Mouse (Mus musculus): Measurements from ENCODE around the gene Wdr92. TPM values are rescaled to one million over a fixed set of nuclear protein-coding genes. Genes with fewer than 3 reads are reported as not detected.

Gene Wdr92
- polyA plus RNA-seq (2014; fragmentation: Nextera tagmentation; extraction: Ambion mirVana): 35.7 and 37.6 TPM in 2 replicates

GRCm38 (mm10) chr11:17181807-17182206 is at the start of gene Wdr92:
Wdr92 (plus strand) TSS chr11:17182107.
- no peaks in the 10 kb centered on the region for H3K4me1 ChIP-seq (ENCODE audit: control insufficient read depth, insufficient read depth, low read length)
- H3K36me3 ChIP-seq (replicated peaks; ENCODE audit: control insufficient read depth, insufficient read depth, low read depth, low read length): no peaks in the 10 kb centered on the region
- no peak within 1 kb of the TSS for H3K9ac ChIP-seq (replicated peaks; ENCODE audit: low read length)
- H3K27me3 ChIP-seq (ENCODE audit: control insufficient read depth, insufficient read depth, low read length): no peaks in the 10 kb centered on the region
- H3K27ac ChIP-seq (replicated peaks; ENCODE audit: low read depth, low read length): no peak within 1 kb of the TSS
- no peaks in the 10 kb centered on the region for H3K9me3 ChIP-seq (replicated peaks; ENCODE audit: control insufficient read depth, low read length)
- ATAC-seq (replicated peaks; ENCODE audit: insufficient number of reproducible peaks, low FRiP score, low TSS enrichment, low read depth) (no peak), DNase-seq (ENCODE audit: low spot score) (no peak)
- no peak within 1 kb of the TSS for H3K4me2 ChIP-seq (ENCODE audit: low read depth, low read length)
- WGBS: 74% methylated on average over 3 of the region's 3 CpGs
- H3K4me3 ChIP-seq (ENCODE audit: low read depth, low read length): no peak within 1 kb of the TSS

- ATAC-seq (replicated peaks; ENCODE audit: insufficient number of reproducible peaks, low FRiP score, low TSS enrichment, low read depth) (no peak), DNase-seq (ENCODE audit: low spot score) (no peak)
- no peaks in the 10 kb centered on the region for H3K9me3 ChIP-seq (replicated peaks; ENCODE audit: control insufficient read depth, low read length)
- H3K4me3 ChIP-seq (ENCODE audit: low read depth, low read length): no peak overlapping the region
- H3K4me1 ChIP-seq (ENCODE audit: control insufficient read depth, insufficient read depth, low read length): no peaks in the 10 kb centered on the region
- H3K36me3 ChIP-seq (replicated peaks; ENCODE audit: control insufficient read depth, insufficient read depth, low read depth, low read length): no peaks in the 10 kb centered on the region
- H3K9ac ChIP-seq (replicated peaks; ENCODE audit: low read length): no peak overlapping the region
- no peak overlapping the region for H3K27ac ChIP-seq (replicated peaks; ENCODE audit: low read depth, low read length)
- H3K4me2 ChIP-seq (ENCODE audit: low read depth, low read length): no peak overlapping the region
- WGBS: 22% methylated on average over 6 of the region's 6 CpGs
- H3K27me3 ChIP-seq (ENCODE audit: control insufficient read depth, insufficient read depth, low read length): no peaks in the 10 kb centered on the region
These were observed 46.3 kb upstream of the Wdr92 start for GRCm38 (mm10) chr11:17135638-17136037.

GRCm38 (mm10) chr11:17138306-17139033 is 43.4 kb upstream of the Wdr92 start:
- H3K27me3 ChIP-seq (ENCODE audit: control insufficient read depth, insufficient read depth, low read length): no peaks in the 10 kb centered on the region
- no peak overlapping the region for H3K4me2 ChIP-seq (ENCODE audit: low read depth, low read length)
- no peak overlapping the region for H3K27ac ChIP-seq (replicated peaks; ENCODE audit: low read depth, low read length)
- no peak for ATAC-seq (replicated peaks; ENCODE audit: insufficient number of reproducible peaks, low FRiP score, low TSS enrichment, low read depth)
- WGBS: 63% methylated on average over 6 of the region's 6 CpGs
- no peak for DNase-seq (ENCODE audit: low spot score)
- H3K36me3 ChIP-seq (replicated peaks; ENCODE audit: control insufficient read depth, insufficient read depth, low read depth, low read length): no peaks in the 10 kb centered on the region
- H3K9ac ChIP-seq (replicated peaks; ENCODE audit: low read length): no peak overlapping the region
- no peaks in the 10 kb centered on the region for H3K4me1 ChIP-seq (ENCODE audit: control insufficient read depth, insufficient read depth, low read length)
- no peaks in the 10 kb centered on the region for H3K9me3 ChIP-seq (replicated peaks; ENCODE audit: control insufficient read depth, low read length)
- no peak overlapping the region for H3K4me3 ChIP-seq (ENCODE audit: low read depth, low read length)

GRCm38 (mm10) chr11:17158858-17159737 is 22.8 kb upstream of the Wdr92 start, which contains the start of gene Ppp3r1:
Ppp3r1 (plus strand) TSS chr11:17159263.
- DNase-seq (ENCODE audit: low spot score): peak; percentile 98
- no peaks in the 10 kb centered on the region for H3K9me3 ChIP-seq (replicated peaks; ENCODE audit: control insufficient read depth, low read length)
- WGBS: under 1% methylated on average over 75 of the region's 89 CpGs
- no peaks in the 10 kb centered on the region for H3K36me3 ChIP-seq (replicated peaks; ENCODE audit: control insufficient read depth, insufficient read depth, low read depth, low read length)
- peak within 1 kb of the TSS; percentile 95 for H3K9ac ChIP-seq (replicated peaks; ENCODE audit: low read length)
- peak within 1 kb of the TSS; percentile 95 for H3K27ac ChIP-seq (replicated peaks; ENCODE audit: low read depth, low read length)
- H3K27me3 ChIP-seq (ENCODE audit: control insufficient read depth, insufficient read depth, low read length): no peaks in the 10 kb centered on the region
- peak; percentile 98 for ATAC-seq (replicated peaks; ENCODE audit: insufficient number of reproducible peaks, low FRiP score, low TSS enrichment, low read depth)
- H3K4me3 ChIP-seq (ENCODE audit: low read depth, low read length): peak within 1 kb of the TSS; percentile 98
- H3K4me2 ChIP-seq (ENCODE audit: low read depth, low read length): peak within 1 kb of the TSS; percentile 59
- no peaks in the 10 kb centered on the region for H3K4me1 ChIP-seq (ENCODE audit: control insufficient read depth, insufficient read depth, low read length)

GRCm38 (mm10) chr11:17159738-17160241 is 22.1 kb upstream of the Wdr92 start:
- Histone ChIP-seq H3K4me1 (ENCODE audit: control insufficient read depth, insufficient read depth, low read length) (no peaks in the 10 kb centered on the region), H3K9ac (replicated peaks; ENCODE audit: low read length) (peak overlapping the region; percentile 95), H3K27me3 (ENCODE audit: control insufficient read depth, insufficient read depth, low read length) (no peaks in the 10 kb centered on the region), H3K4me2 (ENCODE audit: low read depth, low read length) (peak overlapping the region; percentile 48), H3K4me3 (ENCODE audit: low read depth, low read length) (peak overlapping the region; percentile 98), H3K9me3 (replicated peaks; ENCODE audit: control insufficient read depth, low read length) (no peaks in the 10 kb centered on the region), H3K27ac (replicated peaks; ENCODE audit: low read depth, low read length) (peak overlapping the region; percentile 95), H3K36me3 (replicated peaks; ENCODE audit: control insufficient read depth, insufficient read depth, low read depth, low read length) (no peaks in the 10 kb centered on the region)
- under 1% methylated on average over 42 of the region's 46 CpGs for WGBS
- peak; percentile 29 for DNase-seq (ENCODE audit: low spot score)
- ATAC-seq (replicated peaks; ENCODE audit: insufficient number of reproducible peaks, low FRiP score, low TSS enrichment, low read depth): no peak; the same call in 1 of the 2 replicates

GRCm38 (mm10) chr11:17160242-17160641 is 21.7 kb upstream of the Wdr92 start:
- H3K27ac ChIP-seq (replicated peaks; ENCODE audit: low read depth, low read length): peak overlapping the region; percentile 95
- ATAC-seq (replicated peaks; ENCODE audit: insufficient number of reproducible peaks, low FRiP score, low TSS enrichment, low read depth) (no peak), DNase-seq (ENCODE audit: low spot score) (peak; percentile 78)

GRCm38 (mm10) chr11:17163956-17164355 is 18.0 kb upstream of the Wdr92 start:
- no peak overlapping the region for H3K27ac ChIP-seq (replicated peaks; ENCODE audit: low read depth, low read length)
- H3K9me3 ChIP-seq (replicated peaks; ENCODE audit: control insufficient read depth, low read length): no peaks in the 10 kb centered on the region
- H3K4me3 ChIP-seq (ENCODE audit: low read depth, low read length): no peak overlapping the region
- H3K27me3 ChIP-seq (ENCODE audit: control insufficient read depth, insufficient read depth, low read length): no peaks in the 10 kb centered on the region
- H3K4me2 ChIP-seq (ENCODE audit: low read depth, low read length): no peak overlapping the region
- DNase-seq (ENCODE audit: low spot score) (no peak), ATAC-seq (replicated peaks; ENCODE audit: insufficient number of reproducible peaks, low FRiP score, low TSS enrichment, low read depth) (no peak)
- H3K36me3 ChIP-seq (replicated peaks; ENCODE audit: control insufficient read depth, insufficient read depth, low read depth, low read length): no peaks in the 10 kb centered on the region
- H3K4me1 ChIP-seq (ENCODE audit: control insufficient read depth, insufficient read depth, low read length): no peaks in the 10 kb centered on the region
- 82% methylated on average over 1 of the region's 1 CpGs for WGBS
- H3K9ac ChIP-seq (replicated peaks; ENCODE audit: low read length): no peak overlapping the region

More at GRCm38 (mm10) chr11:17160242-17160641, 21.7 kb upstream of the Wdr92 start:
- peak overlapping the region; percentile 48 for H3K4me2 ChIP-seq (ENCODE audit: low read depth, low read length)
- H3K4me3 ChIP-seq (ENCODE audit: low read depth, low read length): peak overlapping the region; percentile 98
- H3K9ac ChIP-seq (replicated peaks; ENCODE audit: low read length): peak overlapping the region; percentile 95
- WGBS: 2% methylated on average over 12 of the region's 12 CpGs
- no peaks in the 10 kb centered on the region for H3K27me3 ChIP-seq (ENCODE audit: control insufficient read depth, insufficient read depth, low read length)
- no peaks in the 10 kb centered on the region for H3K9me3 ChIP-seq (replicated peaks; ENCODE audit: control insufficient read depth, low read length)
- H3K36me3 ChIP-seq (replicated peaks; ENCODE audit: control insufficient read depth, insufficient read depth, low read depth, low read length): no peaks in the 10 kb centered on the region
- H3K4me1 ChIP-seq (ENCODE audit: control insufficient read depth, insufficient read depth, low read length): no peaks in the 10 kb centered on the region
